Mouse (Mus musculus): ENCODE measurements around the gene Kmt2a.
A peak's percentile ranks its signal among the peaks of the same experiment; 100 is the strongest.
"Not testable (repeated sequence)": the region's sequence is repeated elsewhere in the genome, so short reads cannot be mapped to it uniquely, and the experiment has no call there.

Gene Kmt2a

DNA sequence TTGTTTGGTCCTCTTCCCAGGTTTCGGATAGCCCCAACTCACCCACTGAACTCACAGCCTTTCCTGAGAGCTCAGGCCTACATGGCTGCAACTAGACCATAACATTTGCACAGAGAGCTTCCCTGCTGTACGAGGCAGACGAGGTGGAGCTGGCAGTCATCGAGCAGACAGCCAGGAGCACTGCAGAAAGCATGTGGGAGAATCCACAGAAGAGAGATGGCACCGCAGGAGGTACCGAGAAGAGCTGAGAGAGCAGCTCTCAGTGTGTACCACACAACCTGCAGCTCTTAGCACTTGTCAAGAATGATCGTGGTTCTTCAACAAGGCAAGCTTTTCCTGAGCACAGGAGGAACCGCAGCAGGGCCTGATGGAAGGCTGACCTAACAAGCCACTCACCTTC, 66.9 kb downstream of the Kmt2a start:
- no peak for DNase-seq

DNA sequence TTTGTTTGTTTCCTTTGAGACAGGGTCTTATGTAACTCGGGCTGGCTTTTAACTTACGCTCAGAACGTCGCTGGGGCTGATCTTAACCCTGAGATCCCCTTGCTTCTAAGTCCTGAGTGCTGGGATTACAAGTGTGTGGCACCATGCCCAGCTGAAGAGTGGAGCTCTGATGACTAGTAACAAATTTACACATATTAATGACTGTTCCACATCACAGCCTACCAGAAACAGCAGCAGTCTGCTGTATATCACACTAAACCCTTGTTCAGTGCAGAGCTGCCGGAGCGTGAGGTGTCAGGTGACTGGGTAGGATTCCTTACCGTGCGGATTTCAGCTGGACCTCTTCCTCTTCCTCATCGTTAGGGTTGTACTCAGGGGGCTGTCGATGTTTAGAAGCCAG, 70.8 kb downstream of the Kmt2a start:
- DNase-seq, result no peak

DNA sequence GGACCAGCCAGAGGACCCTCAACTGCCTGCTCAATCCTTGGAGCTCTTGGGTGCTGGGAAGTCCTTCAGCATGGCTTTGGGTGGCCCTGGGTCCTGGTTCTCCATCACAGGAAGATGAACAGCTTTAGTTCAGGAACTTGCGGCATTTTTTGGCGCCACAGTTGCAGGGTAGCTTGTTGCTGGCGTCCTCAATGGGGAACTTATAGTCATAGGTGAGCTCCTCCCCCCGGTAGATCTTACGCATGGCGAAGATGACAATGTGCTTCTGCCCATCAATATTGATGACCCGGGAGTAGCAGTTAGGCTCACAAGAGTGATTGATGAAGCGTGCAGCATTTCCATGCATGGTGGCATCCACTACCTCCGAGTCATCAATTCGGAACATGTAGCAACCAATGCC, 73.3 kb downstream of the Kmt2a start:
- no peak for DNase-seq

DNA sequence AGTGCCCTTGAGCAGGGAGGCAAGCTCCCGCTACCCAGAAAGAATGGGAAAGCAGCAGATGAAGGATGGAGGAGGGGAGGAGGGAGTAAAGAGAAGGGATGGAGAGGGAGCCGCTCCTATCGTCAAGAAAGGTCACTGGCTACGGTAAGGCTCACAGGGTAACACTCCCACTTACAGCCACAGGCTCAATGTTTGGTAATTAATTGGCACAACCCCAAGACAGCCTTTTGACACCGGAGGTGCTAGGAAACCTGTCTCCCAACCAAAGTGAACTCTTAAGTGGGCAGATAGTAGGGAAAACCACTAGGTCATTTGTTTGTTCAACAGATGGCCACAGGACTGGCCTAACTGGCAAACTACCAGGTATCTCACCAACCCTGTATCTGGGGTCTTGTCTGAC, 74.0 kb downstream of the Kmt2a start:
- no peak for DNase-seq

DNA sequence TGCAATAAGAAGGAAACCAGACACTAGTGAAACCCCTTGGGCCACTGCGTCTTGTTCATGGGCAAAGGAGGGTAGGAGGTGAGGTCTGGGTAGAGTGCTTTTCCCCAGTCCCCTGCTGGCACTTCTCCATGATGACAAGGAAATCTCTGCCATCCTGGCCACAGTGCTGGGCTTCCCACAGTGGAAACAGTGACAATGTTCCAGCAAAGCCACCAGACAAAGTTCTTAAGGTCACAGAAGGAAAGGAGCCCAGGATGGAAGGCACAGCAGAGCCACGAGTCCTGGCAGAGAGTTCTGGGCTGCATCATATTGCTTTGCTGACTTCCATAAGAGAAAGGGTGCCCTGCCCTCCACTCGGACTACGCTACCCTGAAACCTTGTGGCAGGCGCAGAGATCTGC, 75.6 kb downstream of the Kmt2a start:
- DNase-seq, result no peak

DNA sequence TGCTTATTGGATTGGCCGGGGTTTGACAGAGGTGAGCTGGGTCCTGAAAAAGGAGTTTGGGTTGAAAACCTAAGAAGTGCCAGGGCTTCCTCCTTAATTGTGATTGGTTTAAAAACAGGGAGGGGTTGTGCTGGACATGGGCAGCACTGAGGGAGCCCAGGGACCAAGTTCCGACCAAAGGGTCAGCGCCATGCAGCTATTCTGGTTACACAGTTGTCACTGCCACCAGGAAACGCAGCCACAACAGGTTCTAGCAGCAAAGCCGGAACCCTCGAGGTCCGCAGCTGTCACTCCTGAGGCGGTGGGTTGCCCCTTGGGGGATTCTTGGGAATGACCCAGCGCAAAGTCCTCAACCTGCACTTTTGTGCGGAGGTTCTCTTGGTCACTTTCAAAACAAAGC, 76.4 kb downstream of the Kmt2a start:
- DNase-seq, result no peak

DNA sequence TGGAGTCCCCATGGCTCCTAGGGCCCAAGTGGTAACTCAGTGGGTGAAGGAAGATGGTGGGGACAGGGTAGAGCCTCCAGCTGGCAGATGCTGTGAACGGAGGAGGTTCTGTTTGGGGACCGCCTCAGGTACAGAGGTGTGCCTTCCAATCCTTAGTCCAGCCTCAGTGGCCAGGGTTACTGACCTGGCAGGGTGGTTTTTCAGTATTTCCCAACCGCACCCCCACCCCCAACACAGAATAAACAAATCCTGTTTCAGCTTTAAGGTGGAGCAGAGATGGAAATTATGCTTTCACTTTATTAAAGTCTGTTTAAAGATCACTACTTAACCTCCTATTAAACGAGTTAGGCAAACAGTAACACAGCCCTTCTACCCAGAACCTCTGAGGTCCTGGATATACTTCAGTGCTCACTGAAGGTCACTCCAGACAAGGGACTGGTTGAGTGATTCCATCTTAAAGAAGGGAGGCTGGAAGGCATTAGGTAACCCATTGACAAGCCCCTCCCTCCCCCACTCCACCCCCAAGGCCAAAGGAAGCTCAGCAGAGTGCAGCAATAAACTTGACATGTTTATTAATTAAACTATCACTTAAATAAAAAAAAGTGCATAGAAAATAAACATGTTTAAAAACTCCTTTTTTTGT, 78.2 kb downstream of the Kmt2a start, which contains the start of gene Ttc36:
Gene Ttc36 (minus strand): TSS at position 265 of the 643 bp plus-strand sequence.
- no peak for DNase-seq

DNA sequence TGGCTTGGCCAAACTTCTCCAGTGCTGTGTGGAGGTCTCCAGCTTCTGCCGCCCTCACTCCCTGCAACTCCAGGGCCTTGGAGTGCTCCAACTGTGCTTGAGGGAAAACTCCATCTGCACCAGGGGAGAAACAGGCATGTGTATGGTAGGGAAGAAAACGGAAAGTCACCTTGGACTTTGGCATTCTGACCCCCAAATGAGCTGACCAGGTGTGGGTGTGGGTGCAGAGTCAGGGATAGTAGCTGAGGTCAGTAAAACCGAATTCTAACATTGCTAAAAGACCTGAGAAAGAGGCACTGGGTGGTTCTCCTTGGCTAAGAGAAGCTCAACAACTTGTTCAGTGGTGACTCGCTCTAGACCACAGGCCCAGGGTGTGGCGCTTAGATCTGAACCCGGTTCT, 79.4 kb downstream of the Kmt2a start:
- DNase-seq, result no peak

DNA sequence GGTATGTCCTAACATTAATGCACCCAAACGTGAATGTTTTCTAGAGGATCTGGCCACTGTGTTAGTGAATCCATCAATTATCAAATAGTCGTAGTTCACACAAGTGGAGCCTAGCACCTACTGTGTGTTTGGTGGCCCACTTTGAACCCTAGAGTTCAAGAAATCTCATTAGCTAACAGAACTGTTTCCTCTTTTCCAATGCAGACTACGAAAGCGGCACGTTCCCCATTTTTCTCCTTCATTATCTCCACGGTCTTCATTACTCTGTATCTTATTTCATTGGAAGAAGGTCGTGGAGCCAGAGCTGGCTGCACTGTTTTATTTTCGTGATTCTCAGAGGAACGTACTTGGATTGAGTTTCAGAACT, 81.2 kb downstream of the Kmt2a start:
- DNase-seq, result no peak

DNA sequence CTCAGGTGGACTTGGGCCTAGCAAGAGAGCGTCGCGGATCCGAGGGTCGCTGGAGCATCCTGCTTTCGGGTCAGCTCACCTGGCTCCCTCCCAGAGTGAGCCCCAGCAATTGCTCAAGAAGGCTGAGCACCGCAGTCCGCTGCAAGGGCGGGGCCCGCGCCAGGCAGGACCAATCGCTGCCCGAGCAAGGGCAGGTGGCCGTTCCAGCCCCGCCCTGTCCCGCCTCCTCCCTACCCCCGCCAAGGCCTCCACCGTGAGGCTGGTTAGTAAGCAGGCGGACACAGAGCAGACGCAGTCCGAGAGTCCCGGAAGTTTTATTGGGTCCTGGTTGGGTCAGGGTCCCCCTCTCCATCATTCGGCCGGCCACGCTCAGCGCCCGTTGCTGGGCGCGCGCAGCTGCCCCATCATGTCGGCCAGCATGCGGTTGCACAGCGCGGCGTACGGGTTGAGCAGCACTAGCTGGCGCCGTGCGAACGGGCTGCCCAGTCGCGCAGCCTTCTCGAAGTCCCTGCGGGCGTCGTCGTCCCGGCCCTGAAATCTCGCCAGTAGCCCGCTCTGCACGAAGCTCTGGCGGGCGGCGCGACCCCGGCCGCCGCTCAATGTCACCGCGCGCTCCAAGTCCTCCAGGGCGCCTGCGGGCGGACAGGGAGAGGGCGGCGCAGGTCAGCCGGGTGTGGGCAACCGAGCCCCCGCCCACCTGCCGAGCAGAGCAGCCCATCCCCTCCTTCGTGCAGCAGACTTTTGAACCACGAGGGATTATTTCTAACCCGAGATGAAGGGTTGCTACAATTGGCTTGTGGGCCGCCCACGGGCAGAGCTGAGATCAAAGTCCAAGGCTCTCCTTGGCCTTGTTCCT, 81.8 kb downstream of the Kmt2a start, which contains the start of gene Tmem25:
Gene Tmem25 (minus strand): TSS at position 206 of the 856 bp plus-strand sequence.
- DNase-seq, result peak; percentile 77

DNA sequence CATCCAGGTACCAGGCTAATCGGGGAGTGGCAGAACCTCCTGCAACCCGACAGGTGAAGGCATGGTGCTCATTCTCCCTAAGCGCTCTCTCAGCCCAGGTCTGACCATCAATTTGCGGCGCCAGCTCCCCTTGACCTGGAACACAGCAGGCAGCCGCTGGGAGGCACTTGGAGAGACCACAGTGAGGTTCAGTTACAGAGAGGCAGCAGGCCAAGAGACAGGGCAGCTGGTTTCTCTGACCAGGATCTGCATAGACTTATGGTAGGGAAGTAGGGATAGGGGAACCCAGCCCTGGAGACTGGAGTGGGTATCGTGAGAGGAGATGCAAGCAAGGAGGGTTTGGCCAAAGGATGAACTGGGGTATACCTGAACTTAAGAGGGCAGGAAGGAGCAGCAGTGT, 82.8 kb downstream of the Kmt2a start:
- DNase-seq, result no peak

DNA sequence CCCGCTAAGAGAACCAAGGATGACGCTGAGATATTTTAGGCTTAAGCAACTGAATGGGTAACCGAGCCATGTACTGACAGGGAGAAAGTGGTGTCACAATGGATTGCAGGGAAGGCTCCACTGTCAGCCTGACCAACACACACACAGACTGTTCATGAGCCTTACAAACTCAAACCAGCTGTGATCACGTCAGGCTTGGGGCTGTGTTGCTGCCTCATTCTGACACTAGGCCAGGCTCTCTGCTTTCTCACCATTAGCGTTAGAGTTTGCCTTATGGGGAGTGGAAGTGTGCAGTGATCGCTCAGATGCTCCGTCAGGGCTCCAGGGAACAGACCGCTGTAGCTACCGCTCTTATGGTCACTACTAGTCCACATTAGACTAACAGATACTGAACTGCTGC, 88.3 kb downstream of the Kmt2a start:
- no peak for DNase-seq

DNA sequence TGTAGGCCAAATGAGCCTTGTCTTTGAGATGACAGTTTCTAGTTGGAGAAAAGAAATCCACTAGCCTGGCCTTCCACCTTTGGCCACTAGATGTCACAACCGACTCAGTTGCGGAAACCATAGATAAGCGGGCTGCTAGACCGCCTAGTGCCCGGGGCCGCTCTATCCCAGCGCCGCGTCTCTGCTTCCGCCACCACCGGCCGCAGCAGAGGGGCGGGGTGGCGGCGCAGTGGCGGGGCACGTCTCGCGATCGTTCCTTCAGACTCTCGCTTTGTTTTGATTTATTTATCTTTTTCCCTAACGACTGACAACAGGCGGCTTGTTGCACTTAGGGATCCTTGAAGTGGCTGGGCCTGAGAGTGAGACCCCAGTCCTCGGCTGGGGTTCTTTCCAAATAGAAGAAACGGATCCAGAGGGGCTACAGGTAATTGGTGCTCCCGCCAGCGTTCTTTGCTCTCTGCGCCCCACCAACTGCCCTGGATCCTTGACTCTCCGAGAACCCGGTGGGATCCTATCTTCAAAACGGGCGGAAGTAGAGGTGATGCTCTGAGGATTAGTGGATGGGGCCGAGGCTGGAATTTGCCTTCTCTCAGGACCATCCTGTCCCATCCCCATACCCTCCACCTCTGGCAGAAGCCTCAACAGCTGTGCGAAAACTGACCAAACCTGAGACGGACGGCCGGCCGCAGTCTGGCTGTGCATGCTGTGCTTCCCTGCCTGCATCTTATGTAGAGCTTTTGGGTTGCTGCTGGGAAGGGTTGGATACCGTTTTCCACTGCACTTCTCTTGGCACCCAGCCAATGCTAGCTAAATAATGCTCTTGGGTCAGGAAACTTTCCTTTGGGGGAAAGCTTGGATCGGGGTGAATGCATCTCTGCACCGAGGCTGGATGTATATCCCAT, 108.1 kb downstream of the Kmt2a start:
- DNase-seq, result peak; percentile 94

DNA sequence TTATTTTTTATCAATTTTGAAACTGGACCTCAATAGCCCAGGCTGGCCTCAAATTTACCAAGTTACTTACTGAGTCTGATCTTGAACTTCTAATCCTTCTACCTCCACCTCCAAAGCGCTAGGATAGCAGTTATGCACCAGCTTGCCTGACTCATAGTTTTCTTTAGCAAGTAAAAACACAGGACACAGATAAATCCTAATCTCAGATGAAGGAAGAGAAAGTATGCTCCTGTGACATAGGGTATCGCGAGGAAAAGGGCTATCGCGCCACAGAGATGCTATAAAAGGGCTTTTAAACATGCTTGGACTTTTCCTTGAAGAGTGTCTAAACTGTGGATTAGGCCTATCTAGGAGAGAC, 108.7 kb downstream of the Kmt2a start:
- DNase-seq, result no peak

DNA sequence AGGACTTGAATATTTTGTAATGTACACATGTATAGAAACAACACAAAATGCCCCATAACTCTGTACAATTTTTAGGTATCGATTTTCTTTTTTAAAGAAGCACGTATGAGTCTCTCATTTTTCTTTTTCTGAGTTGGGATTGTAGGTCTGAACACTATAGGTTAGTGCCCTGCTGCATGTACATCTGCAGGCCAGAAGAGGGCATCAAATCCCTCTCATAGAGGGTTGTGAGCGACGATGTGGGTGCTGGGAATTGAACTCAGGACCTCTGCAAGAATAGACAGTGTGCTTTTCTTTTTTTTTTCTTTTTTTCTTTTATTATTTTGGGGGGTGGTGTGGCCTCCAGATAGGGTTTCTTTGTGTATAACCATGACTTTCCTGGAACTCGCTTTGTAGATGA, 109.7 kb downstream of the Kmt2a start:
- no peak for DNase-seq

DNA sequence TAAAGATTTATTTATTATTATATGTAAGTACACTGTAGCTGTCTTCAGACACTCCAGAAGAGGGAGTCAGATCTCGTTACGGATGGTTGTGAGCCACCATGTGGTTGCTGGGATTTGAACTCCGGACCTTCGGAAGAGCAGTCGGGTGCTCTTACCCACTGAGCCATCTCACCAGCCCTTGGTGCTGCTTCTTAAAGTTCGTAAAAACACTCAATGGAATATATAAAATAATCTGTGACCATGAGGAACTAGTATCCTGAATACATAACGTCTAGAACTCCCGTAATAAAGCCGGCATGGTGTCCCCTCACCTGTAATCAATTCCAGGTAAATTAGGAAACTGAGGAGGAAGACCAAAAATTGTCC, 113.1 kb downstream of the Kmt2a start:
- not testable (repeated sequence) for DNase-seq

DNA sequence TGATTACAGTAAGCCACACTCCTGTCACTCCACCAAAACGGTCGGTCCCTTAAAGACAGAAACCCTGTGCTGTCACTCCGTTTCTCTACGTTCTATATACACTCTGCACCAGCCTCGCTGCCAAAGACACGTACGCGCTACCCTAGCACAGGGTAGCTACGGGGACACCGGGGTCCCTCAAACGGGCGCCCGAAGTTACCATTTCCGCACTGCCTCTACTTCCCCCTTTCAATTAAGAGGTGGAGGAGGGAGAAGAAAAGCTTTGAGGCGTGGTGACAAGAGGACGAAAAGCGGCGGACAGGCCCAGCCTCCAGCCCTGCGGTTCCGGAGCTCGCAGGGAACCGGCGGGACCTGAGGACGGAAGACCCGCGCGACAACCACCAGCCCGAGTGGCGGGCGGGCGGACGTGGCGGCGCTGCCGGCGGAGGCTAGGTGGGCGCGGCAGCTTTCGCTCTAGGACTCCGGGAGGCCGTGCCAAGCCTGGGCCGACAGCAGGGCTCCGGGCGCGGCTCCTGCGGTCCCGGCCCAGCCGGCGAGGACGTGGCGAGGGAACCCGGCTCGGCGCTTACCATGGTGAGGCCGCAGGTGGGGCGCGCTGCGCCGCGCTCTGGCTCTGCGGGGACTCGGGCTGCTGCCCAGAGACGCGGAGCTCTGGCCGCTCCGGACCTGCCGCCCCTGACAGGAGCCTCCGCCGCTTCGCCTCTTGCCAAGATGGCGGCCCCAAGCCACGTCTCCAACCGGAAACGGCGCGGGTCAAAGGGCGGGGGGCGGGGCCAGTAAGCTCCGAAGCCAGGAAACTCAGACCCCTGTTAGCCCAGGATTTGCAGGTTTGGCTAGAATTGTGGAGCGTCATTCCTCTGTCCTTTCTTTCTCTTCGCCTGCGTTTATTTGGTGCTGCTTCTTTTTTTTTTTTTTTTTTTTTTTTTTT, 113.7 kb downstream of the Kmt2a start, which contains the start of the genes Arcn1 and Ift46:
Gene Arcn1 (minus strand): TSS at position 745 of the 928 bp plus-strand sequence.
Gene Ift46 (plus strand): TSS at position 808 of the 928 bp plus-strand sequence.
- peak; percentile 85 for DNase-seq

DNA sequence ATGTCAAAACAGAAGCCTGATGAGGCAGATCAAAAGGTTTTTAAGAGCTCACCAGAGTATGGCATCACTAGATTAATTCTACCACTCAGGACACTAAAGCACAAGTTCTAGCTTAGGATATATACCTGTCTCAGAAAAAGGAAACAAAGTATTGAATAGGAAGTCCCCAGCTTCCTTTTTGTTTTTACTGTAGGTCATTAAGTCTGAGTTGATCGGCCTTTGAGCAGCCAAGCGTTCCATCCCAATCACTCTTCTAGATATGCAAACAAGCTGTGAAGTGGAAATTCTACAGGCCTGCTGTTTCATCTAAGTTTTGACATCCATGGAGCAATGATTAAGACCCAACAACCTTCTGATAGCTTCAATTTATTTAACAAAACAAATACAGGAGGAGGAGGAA, 120.2 kb downstream of the Kmt2a start:
- no peak for DNase-seq

Data from thymus, postnatal 4 days (tissue).